In genomic region chr12:80199738-80200137, GRCm38 (mm10) we compare ENCODE assay signal across 14 mouse cellular contexts.
DNase-seq lines count a peak whose midpoint lies in the region; ATAC-seq and TF ChIP-seq lines count a peak whose summit lies in the region.
"Had no signal": no experiment of that assay in that cellular context is flagged by ENCODE, and none has a peak within 500 bp of the region (broad histone marks: within the 10 kb centered on the region; RNA-seq: fewer than 3 reads in every experiment).

No protein-coding gene starts in this region.

- no peaks in the 10 kb centered on the region for H3K27me3 ChIP-seq in intestine, postnatal 0 days (replicated peaks; ENCODE audit: control insufficient read depth, insufficient read depth, low read length)
- H3K27me3 ChIP-seq in intestine, embryonic 15.5 days (replicated peaks), result no peaks in the 10 kb centered on the region
- H3K27me3 ChIP-seq in lung, postnatal 0 days (replicated peaks; ENCODE audit: insufficient read depth, low read length), result no peaks in the 10 kb centered on the region
- H3K27me3 ChIP-seq in small intestine, adult 2 months (ENCODE audit: control insufficient read depth, insufficient read depth, low read length), result no peaks in the 10 kb centered on the region
- H3K27me3 ChIP-seq in kidney, embryonic 14.5 days (ENCODE audit: control insufficient read depth, insufficient read depth, low read length), result no peaks in the 10 kb centered on the region
- H3K27me3 ChIP-seq: embryonic facial prominence, embryonic 12.5 days had no signal

- H3K4me2 ChIP-seq in intestine, postnatal 0 days (replicated peaks; ENCODE audit: low read depth), result no peak overlapping the region
- H3K4me2 ChIP-seq in intestine, embryonic 15.5 days (replicated peaks), result no peak overlapping the region
- H3K4me2 ChIP-seq in lung, postnatal 0 days (replicated peaks; ENCODE audit: low read depth, low read length), result no peak overlapping the region
- H3K4me2 ChIP-seq in kidney, embryonic 14.5 days (replicated peaks; ENCODE audit: low read depth, low read length), result no peak overlapping the region
- H3K4me2 ChIP-seq: embryonic facial prominence, embryonic 12.5 days; midbrain, embryonic 11.5 days had no signal

- ATAC-seq in CD4-positive, CD25-positive, alpha-beta regulatory T cell, adult 4 months, result no peak
- no peak for ATAC-seq in intestine, postnatal 0 days
- no peak for ATAC-seq in intestine, embryonic 15.5 days
- ATAC-seq in lung, postnatal 0 days, result no peak
- ATAC-seq in kidney, embryonic 14.5 days (ENCODE audit: low FRiP score, low TSS enrichment), result no peak

- no peak overlapping the region for H3K4me3 ChIP-seq in intestine, postnatal 0 days (ENCODE audit: low read depth, low read length)
- no peak overlapping the region for H3K4me3 ChIP-seq in intestine, embryonic 15.5 days (replicated peaks)
- H3K4me3 ChIP-seq in lung, postnatal 0 days (ENCODE audit: low read depth, low read length), result no peak overlapping the region
- no peak overlapping the region for H3K4me3 ChIP-seq in small intestine, adult 2 months (ENCODE audit: low read depth, low read length)
- H3K4me3 ChIP-seq in kidney, embryonic 14.5 days (ENCODE audit: low read length), result no peak overlapping the region
- H3K4me3 ChIP-seq: embryonic facial prominence, embryonic 12.5 days; forebrain, embryonic 10.5 days had no signal

- H3K27ac ChIP-seq in intestine, postnatal 0 days (ENCODE audit: low read depth, low read length), result no peak overlapping the region
- H3K27ac ChIP-seq in intestine, embryonic 15.5 days, result no peak overlapping the region
- H3K27ac ChIP-seq in lung, postnatal 0 days (ENCODE audit: low read length), result no peak overlapping the region
- no peak overlapping the region for H3K27ac ChIP-seq in small intestine, adult 2 months (ENCODE audit: insufficient read depth, low read depth, low read length)
- no peak overlapping the region for H3K27ac ChIP-seq in kidney, embryonic 14.5 days (ENCODE audit: low read depth, low read length)
- H3K27ac ChIP-seq: embryonic facial prominence, embryonic 12.5 days; forebrain, embryonic 10.5 days had no signal

- no peaks in the 10 kb centered on the region for H3K4me1 ChIP-seq in intestine, postnatal 0 days (replicated peaks; ENCODE audit: control insufficient read depth, insufficient read depth, low read length)
- H3K4me1 ChIP-seq in intestine, embryonic 15.5 days (replicated peaks), result no peaks in the 10 kb centered on the region
- H3K4me1 ChIP-seq in lung, postnatal 0 days (ENCODE audit: insufficient read depth, low read depth, low read length), result peaks cover 13% of the 10 kb centered on the region
- no peaks in the 10 kb centered on the region for H3K4me1 ChIP-seq in small intestine, adult 2 months (ENCODE audit: control insufficient read depth, insufficient read depth, insufficient read length, low read length)
- 0 out of 2 replicates have a peak, but pooled peaks cover 3% of the 10 kb centered on the region for H3K4me1 ChIP-seq in kidney, embryonic 14.5 days (ENCODE audit: control insufficient read depth, insufficient read depth, low read length)

- 59% methylated on average over 2 of the region's 2 CpGs for WGBS in intestine, postnatal 0 days
- WGBS in intestine, embryonic 15.5 days, result 70% methylated on average over 2 of the region's 2 CpGs
- WGBS in lung, postnatal 0 days, result 65% methylated on average over 2 of the region's 2 CpGs
- WGBS in small intestine, adult 2 months, result 75% methylated on average over 2 of the region's 2 CpGs
- 68% methylated on average over 2 of the region's 2 CpGs for whole genome bisulfite sequencing in kidney, embryonic 14.5 days

- DNase-seq in CD4-positive, CD25-positive, alpha-beta regulatory T cell, adult 2 months (ENCODE audit: low read depth, low spot score), result peak; percentile 22
- no peak for DNase-seq in lung, postnatal 0 days (ENCODE audit: low spot score)
- no peak for DNase-seq in lung, adult 18-20 months
- DNase-seq: cerebellum, postnatal 25 days; heart, postnatal 14 days; kidney, adult 11 months had no signal

- H3K36me3 ChIP-seq in intestine, postnatal 0 days (ENCODE audit: control insufficient read depth, insufficient read depth), result peaks cover 62% of the 10 kb centered on the region
- peaks cover 30% of the 10 kb centered on the region for H3K36me3 ChIP-seq in intestine, embryonic 15.5 days
- peaks cover 16% of the 10 kb centered on the region; the same call in 1 of the 2 replicates for H3K36me3 ChIP-seq in lung, postnatal 0 days (ENCODE audit: insufficient read depth, low read length)
- H3K36me3 ChIP-seq in small intestine, adult 2 months (ENCODE audit: control insufficient read depth, insufficient read depth, low read length), result peaks cover 15% of the 10 kb centered on the region
- H3K36me3 ChIP-seq in kidney, embryonic 14.5 days (ENCODE audit: control insufficient read depth, insufficient read depth, low read length), result peaks cover 52% of the 10 kb centered on the region

- no peak overlapping the region for H3K9ac ChIP-seq in intestine, postnatal 0 days (ENCODE audit: low read depth, low read length)
- H3K9ac ChIP-seq in intestine, embryonic 15.5 days, result no peak overlapping the region
- no peak overlapping the region for H3K9ac ChIP-seq in lung, postnatal 0 days (replicated peaks; ENCODE audit: low read depth)
- no peak overlapping the region for H3K9ac ChIP-seq in kidney, embryonic 14.5 days (ENCODE audit: low read depth, low read length)
- H3K9ac ChIP-seq: embryonic facial prominence, embryonic 12.5 days had no signal

- no peaks in the 10 kb centered on the region for H3K9me3 ChIP-seq in intestine, postnatal 0 days (ENCODE audit: control insufficient read depth)
- no peaks in the 10 kb centered on the region for H3K9me3 ChIP-seq in intestine, embryonic 15.5 days
- H3K9me3 ChIP-seq in lung, postnatal 0 days (ENCODE audit: low read length), result no peaks in the 10 kb centered on the region; the same call in 1 of the 2 replicates
- H3K9me3 ChIP-seq in kidney, embryonic 14.5 days (ENCODE audit: control insufficient read depth, low read length), result no peaks in the 10 kb centered on the region
- H3K9me3 ChIP-seq: embryonic facial prominence, embryonic 12.5 days had no signal

- no peak for TF ChIP-seq POLR2A in small intestine, adult 2 months (IDR thresholded peaks at IDR 0.05; ENCODE audit: low read depth, low read length)

- TF ChIP-seq EP300 in lung, postnatal 0 days (IDR thresholded peaks at IDR 0.05), result no peak

- peak; percentile 47 for TF ChIP-seq CTCF in intestine, postnatal 0 days (IDR thresholded peaks at IDR 0.05; ENCODE audit: low read depth)
- TF ChIP-seq CTCF in lung, postnatal 0 days (IDR thresholded peaks at IDR 0.05), result peak; percentile 46
- TF ChIP-seq CTCF in small intestine, adult 2 months (IDR thresholded peaks at IDR 0.05; ENCODE audit: extremely low read depth, insufficient read length, insufficient replicate concordance, low read depth, low read length), result peak; percentile 42; the same call in 1 of the 2 replicates
